Mouse (Mus musculus) lung, postnatal 10 days (tissue): Measurements from ENCODE around the gene Gm11634.
"Not testable (repeated sequence)": the region's sequence is repeated elsewhere in the genome, so short reads cannot be mapped to it uniquely, and the experiment has no call there.

Source experiments
- DNase-seq: peaks from one replicate; pipeline ENCODE4 v3.0.0; 2021

Gm11634 gene

GRCm38 (mm10) chr11:101599156-101599555 is at the start of gene Gm11634:
Gm11634 (minus strand) TSS chr11:101599256.
- DNase-seq: no peak

GRCm38 (mm10) chr11:101647093-101647492 is 48.0 kb upstream of the Gm11634 start:
- DNase-seq: not testable (repeated sequence)

DNA sequence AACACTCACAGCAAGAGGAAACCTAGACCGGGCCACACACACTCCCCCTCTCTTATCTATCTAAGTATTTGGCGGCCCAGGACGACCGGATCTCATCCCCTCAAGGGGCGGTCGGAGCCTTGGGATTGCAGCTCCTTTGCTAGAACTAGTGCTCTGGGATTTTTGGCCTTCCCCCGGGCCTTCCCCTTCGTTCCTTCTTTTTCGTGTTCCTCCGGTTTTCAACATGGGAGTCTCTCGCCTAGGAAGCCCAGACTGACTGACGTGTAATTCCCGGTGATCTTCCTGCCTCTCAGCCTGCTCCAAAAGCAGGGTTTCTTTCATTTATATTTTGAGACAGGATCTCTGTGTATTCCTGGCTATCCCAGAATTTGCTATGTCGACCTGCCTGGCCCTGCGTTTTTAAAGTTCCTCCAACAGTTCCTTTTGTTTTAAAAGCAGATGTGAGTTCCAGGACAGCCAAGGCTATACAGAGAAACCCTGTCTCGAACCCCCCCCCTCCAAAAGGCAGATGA is 47.3 kb upstream of the Gm11634 start:
- DNase-seq: not testable (repeated sequence)

- DNase-seq: peak; percentile 70
Measured at GRCm38 (mm10) chr11:101645411-101646282, 46.6 kb upstream of the Gm11634 start.

- not testable (repeated sequence) for DNase-seq
Measured at GRCm38 (mm10) chr11:101645043-101645410, 46.0 kb upstream of the Gm11634 start.

DNA sequence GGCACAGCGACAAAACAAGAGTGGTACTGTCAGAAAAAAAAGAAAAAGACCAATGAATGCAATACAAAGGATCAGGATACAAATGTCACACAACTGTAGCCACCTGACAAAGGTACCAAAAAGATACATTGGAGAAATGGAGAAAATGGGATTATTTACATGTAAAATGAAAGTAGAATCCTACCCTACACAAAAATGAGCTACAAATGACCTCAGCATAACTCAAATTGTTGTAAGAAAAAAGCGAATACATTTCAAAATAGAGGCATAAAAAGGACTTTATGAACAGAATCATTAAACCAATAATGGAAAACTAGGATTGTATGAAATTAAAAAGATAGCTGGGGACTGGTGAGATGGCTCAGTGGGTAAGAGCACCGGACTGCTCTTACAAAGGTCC is 45.5 kb upstream of the Gm11634 start:
- DNase-seq: no peak

GRCm38 (mm10) chr11:101642931-101643330 is 43.9 kb upstream of the Gm11634 start:
- no peak for DNase-seq

DNA sequence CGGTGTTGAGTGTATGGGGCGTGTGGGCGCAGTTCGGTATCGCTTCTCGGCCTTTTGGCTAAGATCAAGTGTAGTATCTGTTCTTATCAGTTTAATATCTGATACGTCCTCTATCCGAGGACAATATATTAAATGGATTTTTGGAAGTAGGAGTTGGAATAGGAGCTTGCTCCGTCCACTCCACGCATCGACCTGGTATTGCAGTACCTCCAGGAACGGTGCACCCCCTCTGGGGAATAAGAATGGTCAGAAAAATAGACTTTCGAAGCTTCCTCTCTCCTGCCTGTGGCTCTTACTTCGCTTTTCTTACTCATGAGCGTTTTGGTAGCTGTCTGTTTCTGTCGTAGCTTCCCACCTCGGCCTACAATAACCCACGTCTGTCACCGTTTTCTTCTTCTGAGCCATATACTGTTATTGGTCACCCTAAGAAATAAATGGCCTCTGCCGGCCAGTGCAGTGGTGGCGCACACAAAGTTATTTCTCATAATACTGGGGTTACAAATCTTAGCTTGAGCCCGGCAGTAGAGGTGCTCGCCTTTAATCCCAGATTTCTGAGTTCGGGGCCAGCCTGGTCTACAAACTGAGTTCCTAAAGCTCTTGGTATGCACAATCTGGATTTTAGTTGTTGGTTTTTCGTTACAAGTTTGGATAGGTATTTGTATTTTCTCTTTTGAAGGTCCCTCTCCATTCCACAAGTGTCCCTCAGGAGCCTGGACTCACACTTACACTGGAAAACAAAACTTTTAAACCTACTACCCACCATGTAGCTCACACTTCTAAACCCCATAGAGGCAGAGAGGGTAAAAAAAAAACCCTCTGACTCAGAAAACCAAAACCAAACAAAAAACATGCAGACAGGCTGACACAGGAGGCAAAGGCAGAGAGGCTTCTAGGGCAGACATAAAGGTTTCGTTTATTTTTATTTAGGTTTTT is 42.9 kb upstream of the Gm11634 start:
- DNase-seq: peak; percentile 29

DNA sequence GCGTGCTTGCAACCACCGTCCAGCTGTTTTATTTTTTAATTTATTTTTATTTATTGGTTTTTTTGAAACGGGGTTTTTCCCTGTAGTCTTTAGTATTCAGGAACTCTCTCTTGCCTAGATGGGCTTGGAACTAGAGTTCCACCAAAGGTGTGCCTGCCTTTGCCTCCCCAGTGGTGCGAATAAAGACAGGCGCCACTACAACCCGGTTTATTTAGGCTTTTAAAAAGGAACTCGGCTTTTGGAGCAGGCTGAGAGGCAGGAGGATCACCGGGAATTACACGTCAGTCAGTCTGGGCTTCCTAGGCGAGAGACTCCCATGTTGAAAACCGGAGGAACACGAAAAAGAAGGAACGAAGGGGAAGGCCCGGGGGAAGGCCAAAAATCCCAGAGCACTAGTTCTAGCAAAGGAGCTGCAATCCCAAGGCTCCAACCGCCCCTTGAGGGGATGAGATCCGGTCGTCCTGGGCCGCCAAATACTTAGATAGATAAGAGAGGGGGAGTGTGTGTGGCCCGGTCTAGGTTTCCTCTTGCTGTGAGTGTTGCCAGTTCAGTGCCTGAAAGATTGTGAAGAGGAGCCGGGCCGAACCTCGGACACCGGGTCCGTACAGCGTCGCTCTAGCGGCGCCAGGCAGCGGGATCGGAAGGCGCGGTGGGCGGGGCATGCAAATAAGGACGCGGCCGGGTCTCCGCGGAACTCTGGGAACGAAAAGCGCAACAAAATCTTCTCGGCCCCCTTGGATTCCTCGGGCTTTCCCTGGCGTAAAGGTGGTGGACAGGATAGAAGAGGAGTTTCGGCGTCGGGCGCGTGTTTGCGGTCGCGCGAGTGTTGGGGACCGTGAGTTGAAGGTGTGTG is 42.0 kb upstream of the Gm11634 start:
- DNase-seq: peak; percentile 84

DNA sequence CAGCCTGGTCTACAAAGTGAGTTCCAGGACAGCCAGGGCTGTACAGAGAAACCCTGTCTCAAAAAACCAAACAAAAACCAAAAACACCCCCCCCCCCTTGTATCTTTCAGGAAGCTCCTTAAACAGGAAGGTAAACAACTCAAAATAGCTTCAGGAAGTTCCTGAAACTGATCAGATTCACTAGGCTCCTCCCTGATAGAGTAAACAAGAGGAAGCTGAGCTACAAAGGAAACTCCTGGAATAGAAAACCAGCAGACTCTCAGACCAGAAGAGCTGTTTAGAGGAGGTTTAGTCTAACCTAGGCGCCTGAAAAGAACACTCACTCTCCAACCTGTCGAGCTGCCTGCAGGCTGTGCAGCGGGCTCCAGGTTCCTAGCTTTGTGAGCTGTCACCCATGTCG is 40.7 kb upstream of the Gm11634 start:
- DNase-seq: no peak

DNA sequence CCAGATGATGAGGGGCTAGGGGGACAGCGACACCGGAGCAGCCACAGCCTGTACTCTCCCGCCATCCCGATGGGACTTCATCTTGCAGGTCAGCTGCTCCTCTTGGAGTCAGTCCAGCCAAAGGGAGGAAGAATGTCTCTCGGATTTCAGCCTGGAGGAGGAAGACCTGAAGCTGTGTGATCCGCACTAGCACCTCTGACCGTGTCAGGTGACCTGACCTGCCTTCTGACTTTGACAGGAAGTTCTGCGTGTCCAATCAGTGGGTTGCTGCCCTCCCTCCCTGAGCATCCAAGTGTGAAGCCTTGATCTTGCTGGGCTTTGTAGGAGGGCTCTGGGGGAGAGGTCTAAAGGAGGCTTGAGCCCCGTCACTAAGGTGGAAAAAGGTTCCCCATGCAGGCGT is 36.6 kb upstream of the Gm11634 start:
- DNase-seq: no peak

DNA sequence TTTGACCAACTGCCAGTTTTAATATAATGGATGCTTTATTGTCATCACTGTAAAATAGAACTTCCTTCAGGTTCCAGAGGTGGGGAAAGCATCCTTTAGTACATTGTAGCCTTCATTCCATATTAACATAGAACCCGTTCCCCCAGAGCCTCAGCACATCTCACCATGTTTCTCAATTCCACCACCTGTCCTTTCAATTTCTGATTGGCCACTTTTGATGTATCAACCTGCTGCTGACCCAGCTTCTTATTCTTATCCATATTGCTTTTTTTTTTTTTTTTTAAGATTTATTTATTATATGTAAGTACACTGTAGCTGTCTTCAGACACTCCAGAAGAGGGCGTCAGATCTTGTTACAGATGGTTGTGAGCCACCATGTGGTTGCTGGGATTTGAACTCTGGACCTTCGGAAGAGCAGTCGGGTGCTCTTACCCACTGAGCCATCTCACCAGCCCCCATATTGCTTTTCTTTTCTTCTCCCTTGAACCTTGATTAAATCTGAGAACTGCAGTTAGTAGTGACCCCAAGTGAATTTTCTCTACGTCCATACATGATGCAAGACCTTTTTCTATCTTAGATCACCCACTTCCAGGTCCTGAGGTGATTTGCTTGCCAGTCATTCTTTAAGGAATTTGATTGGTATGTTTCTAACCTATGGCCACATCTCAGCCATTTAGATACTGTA is 29.8 kb upstream of the Gm11634 start:
- DNase-seq: not testable (repeated sequence)

GRCm38 (mm10) chr11:101627857-101628559 is 29.0 kb upstream of the Gm11634 start:
- peak; percentile 93 for DNase-seq

- peak; percentile 89 for DNase-seq
Measured at GRCm38 (mm10) chr11:101626995-101627856, 28.2 kb upstream of the Gm11634 start, which contains the start of gene Rdm1. Rdm1 (plus strand) TSS chr11:101627195.

DNA sequence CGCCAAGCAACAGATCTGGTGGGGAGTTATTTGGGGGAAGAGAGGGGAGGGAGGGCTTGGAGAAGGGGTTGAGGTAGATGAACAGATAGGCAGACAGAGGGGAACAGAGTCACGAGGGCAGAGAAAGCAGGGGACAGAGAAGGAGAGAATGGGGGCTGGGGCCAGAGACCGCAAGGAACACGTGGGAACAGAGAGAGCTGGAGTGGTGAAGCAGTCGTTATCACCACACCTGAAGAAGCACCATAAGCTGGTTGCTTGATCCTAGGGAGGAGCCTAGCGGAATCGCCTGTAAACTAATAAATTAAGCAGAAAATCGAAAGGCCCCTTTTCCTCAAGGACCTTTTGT is 27.6 kb upstream of the Gm11634 start:
- no peak for DNase-seq

- DNase-seq: not testable (repeated sequence)
Measured at GRCm38 (mm10) chr11:101620022-101620655, 21.1 kb upstream of the Gm11634 start.

GRCm38 (mm10) chr11:101618596-101618995 is 19.5 kb upstream of the Gm11634 start:
- DNase-seq: no peak

- peak; percentile 69 for DNase-seq
Measured at GRCm38 (mm10) chr11:101617849-101618248, 18.8 kb upstream of the Gm11634 start.

DNA sequence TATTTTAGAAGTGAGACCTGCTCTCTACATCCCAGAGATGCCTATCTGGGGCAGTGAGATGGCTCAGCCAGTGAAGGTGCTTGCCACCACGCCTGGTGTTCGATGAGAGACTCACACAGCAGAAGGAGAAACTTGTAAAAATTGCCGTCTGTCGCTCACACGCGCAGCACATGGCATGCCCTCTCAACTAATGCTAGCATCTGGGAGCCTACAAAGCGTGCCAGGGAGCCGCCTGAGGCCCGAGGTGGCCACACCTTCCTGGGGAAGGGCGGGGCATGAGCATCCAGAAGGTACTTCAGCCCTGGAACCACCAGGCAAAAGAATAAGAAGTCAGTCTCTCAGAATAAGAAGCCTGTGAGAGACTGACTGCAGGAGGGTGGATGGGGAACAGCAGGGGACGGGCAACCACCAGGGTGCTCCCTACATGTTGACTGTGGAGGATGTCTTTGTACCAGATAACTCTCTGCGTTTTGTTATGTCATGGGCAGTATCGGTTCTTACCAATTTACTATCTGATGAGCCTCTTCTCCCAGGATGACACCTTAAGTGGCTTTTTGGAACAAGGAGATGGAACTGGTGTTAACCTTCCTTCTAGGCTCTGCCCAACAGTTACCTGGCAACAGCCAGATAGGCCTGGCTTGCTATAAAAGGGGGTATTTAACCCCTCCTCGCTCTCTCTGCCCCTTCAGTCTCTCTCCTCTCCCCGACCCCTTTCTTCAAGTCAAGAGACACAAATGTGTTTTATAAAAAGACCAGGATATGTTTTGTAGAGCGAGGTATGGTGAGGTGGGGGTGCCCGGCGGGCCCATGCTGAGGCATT is 18.1 kb upstream of the Gm11634 start:
- DNase-seq: no peak
